Mouse (Mus musculus) forebrain, embryonic 16.5 days (tissue): Measurements from ENCODE around the gene Acot12. TPM values are rescaled to one million over a fixed set of nuclear protein-coding genes. Genes with fewer than 3 reads are reported as not detected.

Experiments used
- ATAC-seq: fragments of 200-750 bp; cut with Nextera tagmentation; 2 replicates; pipeline ENCODE4 v1.8.0; 2017; ENCODE audit warnings: mild to moderate bottlenecking, moderate library complexity
- H3K27ac ChIP-seq: fragments of 300-500 bp; sonication (generic); 2 replicates; pipeline ENCODE4 v1.5.1; 2014; ENCODE audit warnings: low read length, control low read depth
- H3K27me3 ChIP-seq: fragments of 300-500 bp; sonication (generic); replicated peaks from 2 replicates; pipeline ENCODE4 v1.6.1; 2014; ENCODE audit warnings: low read length; ENCODE audit not compliant: control insufficient read depth, insufficient read depth
- H3K36me3 ChIP-seq: fragments of 300-500 bp; sonication (generic); 2 replicates; pipeline ENCODE4 v1.6.1; 2014; ENCODE audit not compliant: control insufficient read depth, insufficient read depth
- H3K4me1 ChIP-seq: fragments of 300-500 bp; sonication (generic); replicated peaks from 2 replicates; pipeline ENCODE4 v1.6.1; 2014; ENCODE audit warnings: low read length; ENCODE audit not compliant: control insufficient read depth, insufficient read depth
- H3K4me2 ChIP-seq: fragments of 300-500 bp; sonication (generic); 2 replicates; pipeline ENCODE4 v1.6.1; 2014; ENCODE audit warnings: mild to moderate bottlenecking, low read length, control low read depth
- H3K4me3 ChIP-seq: fragments of 300-500 bp; sonication (generic); replicated peaks from 2 replicates; pipeline ENCODE4 v1.5.1; 2014; ENCODE audit warnings: mild to moderate bottlenecking, low read length, control low read depth
- H3K9ac ChIP-seq: fragments of 300-500 bp; sonication (generic); replicated peaks from 2 replicates; pipeline ENCODE4 v1.6.1; 2014; ENCODE audit warnings: low read depth, low read length, control low read depth
- H3K9me3 ChIP-seq: fragments of 300-500 bp; sonication (generic); 2 replicates; pipeline ENCODE4 v1.6.1; 2016; ENCODE audit warnings: low read length; ENCODE audit not compliant: control insufficient read depth
- WGBS: fragments of 180-500 bp; shearing (Covaris S2); extraction: QIAGEN DNeasy Blood & Tissue Kit; methylation state at CpG from one replicate; pipeline ENCODE4 v1.1.7; 2014; 5-methylcytosine and 5-hydroxymethylcytosine counted together
- polyA plus RNA-seq: library from polyadenylated mRNA; unstranded; fragments of >200 nt; fragmentation: Nextera tagmentation; extraction: Ambion mirVana; gene quantifications from 2 replicates; pipeline ENCODE4 v1.2.1, GENCODE M21; 2015

Acot12 gene
- polyA plus RNA-seq, 1 experiment from 2014 or later = not detected

- ATAC-seq = no peak
Observed at GRCm38 (mm10) chr13:91801726-91802125, 60.4 kb downstream of the Acot12 start.

GRCm38 (mm10) chr13:91807155-91807839 lies 66.0 kb downstream of the Acot12 start, which contains the start of gene Zcchc9:
TSS of gene Zcchc9 (minus strand) at chr13:91807705.
- no peaks in the 10 kb centered on the region for H3K27me3 ChIP-seq
- H3K4me2 ChIP-seq = peak within 1 kb of the TSS; percentile 67
- H3K36me3 ChIP-seq = peaks cover 12% of the 10 kb centered on the region
- no peaks in the 10 kb centered on the region for H3K9me3 ChIP-seq
- peak; percentile 99 for ATAC-seq
- peak within 1 kb of the TSS; percentile 95 for H3K9ac ChIP-seq
- peak within 1 kb of the TSS; percentile 86 for H3K4me3 ChIP-seq
- H3K4me1 ChIP-seq = peaks cover 11% of the 10 kb centered on the region
- peak within 1 kb of the TSS; percentile 93 for H3K27ac ChIP-seq
- 0% methylated on average over 50 of the region's 50 CpGs for WGBS

More at GRCm38 (mm10) chr13:91801726-91802125, 60.4 kb downstream of the Acot12 start:
- H3K4me1 ChIP-seq = peaks cover 5% of the 10 kb centered on the region; the same call in 1 of the 2 replicates
- H3K27me3 ChIP-seq = no peaks in the 10 kb centered on the region
- H3K9me3 ChIP-seq = no peaks in the 10 kb centered on the region
- 88% methylated on average over 5 of the region's 5 CpGs for WGBS
- no peak overlapping the region for H3K4me2 ChIP-seq
- H3K9ac ChIP-seq = no peak overlapping the region
- peaks cover 27% of the 10 kb centered on the region for H3K36me3 ChIP-seq
- H3K27ac ChIP-seq = no peak overlapping the region
- no peak overlapping the region for H3K4me3 ChIP-seq

GRCm38 (mm10) chr13:91807874-91808575 lies 66.7 kb downstream of the Acot12 start:
- 34% methylated on average over 20 of the region's 20 CpGs for WGBS
- H3K4me1 ChIP-seq = peaks cover 11% of the 10 kb centered on the region
- peak overlapping the region; percentile 67 for H3K4me2 ChIP-seq
- H3K36me3 ChIP-seq = peaks cover 12% of the 10 kb centered on the region
- no peak for ATAC-seq
- H3K9me3 ChIP-seq = no peaks in the 10 kb centered on the region
- H3K27ac ChIP-seq = peak overlapping the region; percentile 93
- no peaks in the 10 kb centered on the region for H3K27me3 ChIP-seq
- peak overlapping the region; percentile 86 for H3K4me3 ChIP-seq
- peak overlapping the region; percentile 95 for H3K9ac ChIP-seq

GRCm38 (mm10) chr13:91809476-91809875 lies 68.2 kb downstream of the Acot12 start:
- Histone ChIP-seq H3K9ac (no peak overlapping the region), H3K9me3 (no peaks in the 10 kb centered on the region), H3K36me3 (peaks cover 12% of the 10 kb centered on the region), H3K27me3 (no peaks in the 10 kb centered on the region), H3K4me2 (no peak overlapping the region), H3K4me1 (peaks cover 11% of the 10 kb centered on the region), H3K4me3 (no peak overlapping the region), H3K27ac (no peak overlapping the region)
- no peak for ATAC-seq
- 35% methylated on average over 2 of the region's 2 CpGs for WGBS

- no peak overlapping the region for H3K27ac ChIP-seq
- WGBS = 83% methylated on average over 5 of the region's 5 CpGs
- peaks cover 2% of the 10 kb centered on the region; the same call in 1 of the 2 replicates for H3K9me3 ChIP-seq
- no peak for ATAC-seq
- H3K27me3 ChIP-seq = no peaks in the 10 kb centered on the region
- no peaks in the 10 kb centered on the region for H3K36me3 ChIP-seq
- H3K4me2 ChIP-seq = no peak overlapping the region
- no peaks in the 10 kb centered on the region for H3K4me1 ChIP-seq
- no peak overlapping the region for H3K9ac ChIP-seq
- no peak overlapping the region for H3K4me3 ChIP-seq
Observed at GRCm38 (mm10) chr13:91814670-91815069, 73.4 kb downstream of the Acot12 start.

DNA sequence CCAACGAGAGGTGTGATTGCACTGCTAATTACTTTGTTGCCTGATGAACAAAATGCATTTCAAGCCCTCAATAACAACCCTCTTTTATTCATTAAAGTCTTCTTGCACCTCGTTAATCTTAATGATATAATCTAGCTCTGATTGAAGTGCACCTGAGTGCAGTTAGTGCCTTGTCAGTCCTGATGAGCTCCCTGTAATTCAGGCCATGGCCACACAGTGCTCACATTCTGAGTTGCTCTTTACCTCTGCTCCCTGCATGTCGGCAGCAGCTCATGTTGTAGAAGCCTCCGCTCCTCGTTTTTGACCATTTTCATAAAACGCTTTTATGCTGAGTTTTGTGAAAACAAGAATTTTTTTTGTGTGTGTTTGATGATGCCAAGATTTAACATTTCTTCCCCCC lies 82.4 kb downstream of the Acot12 start:
- H3K4me1 ChIP-seq = no peaks in the 10 kb centered on the region
- H3K9ac ChIP-seq = no peak overlapping the region
- H3K4me2 ChIP-seq = no peak overlapping the region
- H3K9me3 ChIP-seq = no peaks in the 10 kb centered on the region
- 52% methylated on average over 6 of the region's 6 CpGs for WGBS
- H3K27ac ChIP-seq = no peak overlapping the region
- H3K36me3 ChIP-seq = no peaks in the 10 kb centered on the region
- H3K27me3 ChIP-seq = no peaks in the 10 kb centered on the region
- no peak for ATAC-seq
- no peak overlapping the region for H3K4me3 ChIP-seq

DNA sequence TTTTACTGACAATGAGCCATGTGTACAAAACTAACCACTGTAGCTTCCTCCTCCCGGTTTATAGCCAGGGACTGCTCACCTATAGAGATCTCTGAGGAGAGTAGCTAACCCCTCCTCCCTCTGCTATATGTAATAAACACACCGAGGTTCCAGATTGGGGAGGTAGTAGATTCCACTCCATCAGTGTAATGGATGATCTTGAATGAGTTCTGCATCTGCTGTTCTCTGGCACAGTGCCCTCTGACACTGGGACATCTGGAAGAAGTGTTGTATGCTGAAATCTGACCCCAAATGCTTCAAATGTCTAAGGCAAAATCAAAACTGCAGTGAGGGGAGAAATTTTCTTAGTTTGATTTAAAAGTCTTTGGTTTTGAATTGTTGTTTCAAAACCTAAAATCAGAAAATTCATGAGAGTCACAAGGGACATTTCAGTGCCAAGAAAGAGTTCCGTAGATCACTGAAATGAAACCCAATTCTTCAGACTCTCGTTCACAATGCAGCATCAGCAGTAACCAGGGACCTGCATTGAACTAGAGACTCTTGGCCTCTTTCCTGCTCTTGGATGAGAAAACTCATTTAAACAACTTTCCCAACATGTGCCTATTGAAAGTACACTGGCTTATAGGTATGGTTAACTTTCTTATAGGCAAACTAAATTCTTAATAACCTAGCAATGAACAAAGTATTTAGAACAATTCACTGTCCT lies 83.7 kb downstream of the Acot12 start:
- no peak overlapping the region for H3K4me2 ChIP-seq
- no peak overlapping the region for H3K27ac ChIP-seq
- H3K4me3 ChIP-seq = no peak overlapping the region
- H3K9ac ChIP-seq = no peak overlapping the region
- no peaks in the 10 kb centered on the region for H3K4me1 ChIP-seq
- no peaks in the 10 kb centered on the region for H3K27me3 ChIP-seq
- H3K36me3 ChIP-seq = no peaks in the 10 kb centered on the region
- no peaks in the 10 kb centered on the region for H3K9me3 ChIP-seq
- WGBS = 67% methylated on average over 4 of the region's 4 CpGs
- no peak for ATAC-seq

DNA sequence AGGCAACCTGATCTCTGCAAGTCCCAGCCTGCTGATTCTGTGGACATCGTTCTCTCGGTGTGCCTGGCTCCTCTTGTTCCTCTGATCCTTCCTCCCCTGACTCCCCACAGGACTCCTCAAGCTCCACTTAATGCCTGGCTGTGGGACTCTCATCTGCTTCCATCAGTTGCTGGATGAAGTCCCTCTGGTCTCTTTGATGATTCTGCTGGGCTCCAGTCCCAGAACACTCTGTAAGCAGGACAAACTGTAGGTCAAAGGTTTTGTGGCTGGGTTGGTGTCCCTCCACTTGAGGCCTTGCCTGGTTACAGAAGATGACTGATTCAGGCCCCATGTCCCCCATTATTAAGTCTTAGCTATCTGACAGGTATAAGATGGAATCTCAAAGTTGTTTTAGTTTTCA lies 84.8 kb downstream of the Acot12 start:
- H3K36me3 ChIP-seq = no peaks in the 10 kb centered on the region
- no peak overlapping the region for H3K4me2 ChIP-seq
- no peak overlapping the region for H3K4me3 ChIP-seq
- H3K27ac ChIP-seq = no peak overlapping the region
- WGBS = 87% methylated on average over 2 of the region's 2 CpGs
- no peak for ATAC-seq
- H3K27me3 ChIP-seq = no peaks in the 10 kb centered on the region
- H3K9me3 ChIP-seq = no peaks in the 10 kb centered on the region
- no peak overlapping the region for H3K9ac ChIP-seq
- no peaks in the 10 kb centered on the region for H3K4me1 ChIP-seq

DNA sequence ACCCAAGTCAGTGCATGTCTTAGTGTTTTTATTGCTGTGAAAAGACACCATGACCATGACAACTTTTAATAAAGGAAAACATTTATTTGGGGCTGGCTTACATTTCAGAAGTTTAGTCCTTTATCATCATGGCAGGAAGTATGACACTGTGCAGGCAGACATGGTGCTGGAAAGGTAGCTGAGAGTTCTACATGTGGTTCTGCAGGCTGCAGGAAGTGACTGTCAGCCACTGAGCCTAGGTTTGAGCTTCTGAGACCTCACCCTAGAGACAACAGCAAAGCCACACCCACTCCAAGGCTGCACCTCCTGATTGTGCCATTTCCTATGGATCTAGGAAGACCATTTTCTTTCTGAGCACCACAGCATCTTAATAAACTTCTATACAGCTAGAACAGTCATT lies 86.6 kb downstream of the Acot12 start:
- no peaks in the 10 kb centered on the region for H3K36me3 ChIP-seq
- no peak overlapping the region for H3K27ac ChIP-seq
- no peak overlapping the region for H3K9ac ChIP-seq
- no peaks in the 10 kb centered on the region for H3K27me3 ChIP-seq
- no peaks in the 10 kb centered on the region for H3K9me3 ChIP-seq
- no peak overlapping the region for H3K4me2 ChIP-seq
- ATAC-seq = no peak
- H3K4me3 ChIP-seq = no peak overlapping the region
- H3K4me1 ChIP-seq = no peaks in the 10 kb centered on the region
